Mouse (Mus musculus): ENCODE results near the gene Usp10. TPM values are rescaled to one million over a fixed set of nuclear protein-coding genes. Genes with fewer than 3 reads are reported as not detected.

The Usp10 gene
- total and polyA plus RNA-seq, 3 experiments: 42.7 to 108 (median 61.0) TPM

GRCm38 (mm10) chr8:120004154-120004702 is 94.1 kb downstream of the Usp10 start:
- Histone ChIP-seq H3K27me3 (ENCODE audit: insufficient read depth, low read length) (peaks cover 44% of the 10 kb centered on the region), H3K36me3 (replicated peaks) (no peaks in the 10 kb centered on the region), H3K4me1 (ENCODE audit: insufficient read depth, low read depth, low read length) (peaks cover 6% of the 10 kb centered on the region), H3K4me3 (ENCODE audit: low read depth, low read length) (no peak overlapping the region), H3K9me3 (replicated peaks) (0 out of 2 replicates have a peak, but pooled peaks cover 2% of the 10 kb centered on the region)
- TF ChIP-seq GATA1 (IDR thresholded peaks at IDR 0.05; ENCODE audit: borderline replicate concordance, low read length) (no peak), GATA2 (IDR thresholded peaks at IDR 0.05; ENCODE audit: borderline replicate concordance, low read depth, low read length) (no peak), TAL1 (conservative IDR thresholded peaks at IDR 0.05; ENCODE audit: low read depth, low read length) (no peak), POLR2AphosphoS5 (IDR thresholded peaks at IDR 0.05; ENCODE audit: insufficient replicate concordance, low read depth, low read length) (no peak), CTCF (IDR thresholded peaks at IDR 0.05; ENCODE audit: low read depth, low read length) (no peak)
- ATAC-seq (ENCODE audit: extremely low read depth, insufficient number of reproducible peaks, low FRiP score, poor library complexity, severe bottlenecking) (no peak), DNase-seq (ENCODE audit: low spot score) (no peak)

- Histone ChIP-seq H3K27me3 (ENCODE audit: insufficient read depth, low read length) (peaks cover 50% of the 10 kb centered on the region), H3K9me3 (replicated peaks) (no peaks in the 10 kb centered on the region), H3K4me3 (ENCODE audit: low read depth, low read length) (no peak overlapping the region), H3K36me3 (replicated peaks) (no peaks in the 10 kb centered on the region), H3K4me1 (ENCODE audit: insufficient read depth, low read depth, low read length) (peaks cover 6% of the 10 kb centered on the region)
- DNase-seq (ENCODE audit: low spot score) (no peak), ATAC-seq (ENCODE audit: extremely low read depth, insufficient number of reproducible peaks, low FRiP score, poor library complexity, severe bottlenecking) (no peak)
- TF ChIP-seq GATA1 (IDR thresholded peaks at IDR 0.05; ENCODE audit: borderline replicate concordance, low read length): no peak
- no peak for TF ChIP-seq GATA2 (IDR thresholded peaks at IDR 0.05; ENCODE audit: borderline replicate concordance, low read depth, low read length)
- TF ChIP-seq POLR2AphosphoS5 (IDR thresholded peaks at IDR 0.05; ENCODE audit: insufficient replicate concordance, low read depth, low read length): no peak
- TF ChIP-seq TAL1 (conservative IDR thresholded peaks at IDR 0.05; ENCODE audit: low read depth, low read length): no peak
- no peak for TF ChIP-seq CTCF (IDR thresholded peaks at IDR 0.05; ENCODE audit: low read depth, low read length)
These were observed 94.7 kb downstream of the Usp10 start for GRCm38 (mm10) chr8:120004705-120005381.

DNA sequence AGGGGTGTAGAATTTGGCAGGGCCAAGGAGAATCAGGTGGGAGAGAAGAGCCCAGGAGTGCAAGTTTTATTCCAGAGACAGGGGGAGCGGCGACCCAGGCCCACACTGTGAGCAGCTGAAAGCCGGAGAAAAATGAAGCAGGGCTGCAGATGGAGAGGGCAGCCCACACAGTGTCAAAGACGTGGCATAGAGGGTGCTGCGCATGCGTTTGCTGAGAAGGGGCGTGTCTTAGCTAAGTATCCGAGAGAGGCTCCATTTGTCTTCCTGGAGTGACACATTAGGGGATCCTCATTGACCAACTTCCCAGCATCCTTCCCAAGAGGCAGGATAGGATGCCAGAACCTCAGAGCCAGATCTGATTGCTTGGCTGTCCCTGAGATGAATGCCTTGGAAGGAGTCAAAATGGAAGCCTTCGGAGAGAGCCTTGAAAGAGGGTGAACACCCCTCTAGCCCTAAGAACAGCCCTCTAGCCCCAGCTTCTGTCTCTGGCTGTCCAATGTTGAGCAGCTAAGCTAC is 96.5 kb downstream of the Usp10 start:
- H3K4me1 ChIP-seq (ENCODE audit: insufficient read depth, low read depth, low read length): peaks cover 6% of the 10 kb centered on the region
- H3K27me3 ChIP-seq (ENCODE audit: insufficient read depth, low read length): peaks cover 68% of the 10 kb centered on the region
- ATAC-seq (ENCODE audit: extremely low read depth, insufficient number of reproducible peaks, low FRiP score, poor library complexity, severe bottlenecking): no peak
- no peak overlapping the region for H3K4me3 ChIP-seq (ENCODE audit: low read depth, low read length)
- no peak for TF ChIP-seq GATA2 (IDR thresholded peaks at IDR 0.05; ENCODE audit: borderline replicate concordance, low read depth, low read length)
- no peak for TF ChIP-seq GATA1 (IDR thresholded peaks at IDR 0.05; ENCODE audit: borderline replicate concordance, low read length)
- TF ChIP-seq TAL1 (conservative IDR thresholded peaks at IDR 0.05; ENCODE audit: low read depth, low read length): no peak
- no peak for TF ChIP-seq POLR2AphosphoS5 (IDR thresholded peaks at IDR 0.05; ENCODE audit: insufficient replicate concordance, low read depth, low read length)
- TF ChIP-seq CTCF (IDR thresholded peaks at IDR 0.05; ENCODE audit: low read depth, low read length): no peak
- no peaks in the 10 kb centered on the region for H3K9me3 ChIP-seq (replicated peaks)
- H3K36me3 ChIP-seq (replicated peaks): no peaks in the 10 kb centered on the region
- DNase-seq (ENCODE audit: low spot score): no peak

Other genes with a start within 250 kb of the Usp10 start
- gene Wfdc1, start 244.0 kb upstream of the Usp10 start, total RNA-seq (2014; fragmentation: Nextera tagmentation): not detected in 2 replicates
- not detected in 2 replicates for gene Wfdc1, start 244.0 kb upstream of the Usp10 start, total RNA-seq (2017)
- gene Wfdc1, start 244.0 kb upstream of the Usp10 start, polyA plus RNA-seq (2012): not detected in 2 replicates
- not detected in 2 replicates for gene Atp2c2, start 210.4 kb upstream of the Usp10 start, total RNA-seq (2014; fragmentation: Nextera tagmentation)
- gene Atp2c2, start 210.4 kb upstream of the Usp10 start, total RNA-seq (2017): not detected in 2 replicates
- not detected in 2 replicates for gene Atp2c2, start 210.4 kb upstream of the Usp10 start, polyA plus RNA-seq (2012)
- gene Tldc1, start 131.9 kb upstream of the Usp10 start, total RNA-seq (2014; fragmentation: Nextera tagmentation): 6.6 and 8.1 TPM in 2 replicates
- 10.7 TPM in 2 replicates for gene Tldc1, start 131.9 kb upstream of the Usp10 start, total RNA-seq (2017)
- gene Tldc1, start 131.9 kb upstream of the Usp10 start, polyA plus RNA-seq (2012): 7.2 and 8.4 TPM in 2 replicates
- 13.5 and 23.9 TPM in 2 replicates for gene Cotl1, start 69.8 kb upstream of the Usp10 start, total RNA-seq (2014; fragmentation: Nextera tagmentation)
- 60.6 and 63.4 TPM in 2 replicates for gene Cotl1, start 69.8 kb upstream of the Usp10 start, total RNA-seq (2017)
- gene Cotl1, start 69.8 kb upstream of the Usp10 start, polyA plus RNA-seq (2012): 69.2 and 72.5 TPM in 2 replicates
- 3.9 and 4.0 TPM in 2 replicates for gene Klhl36, start 48.1 kb upstream of the Usp10 start, total RNA-seq (2014; fragmentation: Nextera tagmentation)
- gene Klhl36, start 48.1 kb upstream of the Usp10 start, total RNA-seq (2017): 8.7 and 9.6 TPM in 2 replicates
- 7.3 and 8.0 TPM in 2 replicates for gene Klhl36, start 48.1 kb upstream of the Usp10 start, polyA plus RNA-seq (2012)
- not detected in 2 replicates for gene Gm20388, start 481 bp downstream of the Usp10 start, total RNA-seq (2014; fragmentation: Nextera tagmentation)
- 0.05 TPM in 1 of 2 replicates, not detected in the other for gene Gm20388, start 481 bp downstream of the Usp10 start, total RNA-seq (2017)
- 0.02 TPM in 2 replicates for gene Gm20388, start 481 bp downstream of the Usp10 start, polyA plus RNA-seq (2012)
- 0.24 and 0.45 TPM in 2 replicates for gene Crispld2, start 82.1 kb downstream of the Usp10 start, total RNA-seq (2014; fragmentation: Nextera tagmentation)
- gene Crispld2, start 82.1 kb downstream of the Usp10 start, total RNA-seq (2017): 2.8 and 3.7 TPM in 2 replicates
- gene Crispld2, start 82.1 kb downstream of the Usp10 start, polyA plus RNA-seq (2012): 0.23 and 0.24 TPM in 2 replicates
- gene Zdhhc7, start 191.1 kb downstream of the Usp10 start, total RNA-seq (2014; fragmentation: Nextera tagmentation): 11.0 and 18.3 TPM in 2 replicates
- 23.3 and 25.2 TPM in 2 replicates for gene Zdhhc7, start 191.1 kb downstream of the Usp10 start, total RNA-seq (2017)
- gene Zdhhc7, start 191.1 kb downstream of the Usp10 start, polyA plus RNA-seq (2012): 23.7 and 24.9 TPM in 2 replicates
- not detected in 2 replicates for gene 6430548M08Rik, start 203.8 kb downstream of the Usp10 start, total RNA-seq (2014; fragmentation: Nextera tagmentation)
- 2.3 and 4.4 TPM in 2 replicates for gene 6430548M08Rik, start 203.8 kb downstream of the Usp10 start, total RNA-seq (2017)
- 0.05 and 0.07 TPM in 2 replicates for gene 6430548M08Rik, start 203.8 kb downstream of the Usp10 start, polyA plus RNA-seq (2012)

Data from G1E (cell line).